Mouse (Mus musculus): ENCODE data around the gene Zbtb16. TPM values are rescaled to one million over a fixed set of nuclear protein-coding genes. Genes with fewer than 3 reads are reported as not detected.

The Zbtb16 gene
- polyA plus RNA-seq, 1 experiment from 2014 or later = 7.0 TPM

DNA sequence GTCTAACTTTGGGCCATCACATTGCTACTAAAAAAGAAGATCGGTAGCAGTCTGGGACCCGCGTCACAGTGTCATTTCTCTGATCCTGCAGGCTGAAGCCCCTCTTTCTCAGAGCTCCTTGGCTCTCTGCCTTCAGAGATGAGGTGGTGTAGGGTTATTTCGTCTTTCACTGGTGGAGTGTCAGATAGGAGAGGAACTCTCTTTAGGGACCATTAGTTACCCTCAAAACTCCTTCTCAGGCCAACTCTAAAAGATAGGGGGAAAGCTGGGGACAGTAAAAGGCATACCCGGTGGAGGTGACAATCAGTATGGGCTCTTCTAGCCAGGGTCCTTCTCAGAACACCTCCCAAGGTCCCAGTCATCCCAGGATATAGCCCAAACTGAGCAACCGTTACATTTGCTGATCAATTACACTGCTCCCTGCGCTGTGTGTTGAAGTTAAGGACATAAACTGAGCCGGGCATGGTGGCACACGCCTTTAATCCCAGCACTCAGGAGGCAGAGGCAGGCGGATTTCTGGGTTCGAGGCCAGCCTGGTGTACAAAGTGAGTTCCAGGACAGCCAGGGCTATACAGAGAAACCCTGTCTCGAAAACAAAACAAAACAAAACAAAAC is 21.0 kb downstream of the Zbtb16 start:
- no peak overlapping the region for H3K27ac ChIP-seq
- no peak overlapping the region for H3K9ac ChIP-seq
- no peaks in the 10 kb centered on the region for H3K36me3 ChIP-seq
- ATAC-seq (ENCODE audit: borderline replicate concordance, extremely low read depth, low FRiP score, low TSS enrichment) = no peak
- H3K9me3 ChIP-seq = no peaks in the 10 kb centered on the region
- 77% methylated on average over 12 of the region's 12 CpGs for WGBS
- no peaks in the 10 kb centered on the region; the same call in 1 of the 2 replicates for H3K27me3 ChIP-seq
- H3K4me1 ChIP-seq = peaks cover 10% of the 10 kb centered on the region; the same call in 1 of the 2 replicates
- H3K4me2 ChIP-seq = no peak overlapping the region
- H3K4me3 ChIP-seq = no peak overlapping the region

DNA sequence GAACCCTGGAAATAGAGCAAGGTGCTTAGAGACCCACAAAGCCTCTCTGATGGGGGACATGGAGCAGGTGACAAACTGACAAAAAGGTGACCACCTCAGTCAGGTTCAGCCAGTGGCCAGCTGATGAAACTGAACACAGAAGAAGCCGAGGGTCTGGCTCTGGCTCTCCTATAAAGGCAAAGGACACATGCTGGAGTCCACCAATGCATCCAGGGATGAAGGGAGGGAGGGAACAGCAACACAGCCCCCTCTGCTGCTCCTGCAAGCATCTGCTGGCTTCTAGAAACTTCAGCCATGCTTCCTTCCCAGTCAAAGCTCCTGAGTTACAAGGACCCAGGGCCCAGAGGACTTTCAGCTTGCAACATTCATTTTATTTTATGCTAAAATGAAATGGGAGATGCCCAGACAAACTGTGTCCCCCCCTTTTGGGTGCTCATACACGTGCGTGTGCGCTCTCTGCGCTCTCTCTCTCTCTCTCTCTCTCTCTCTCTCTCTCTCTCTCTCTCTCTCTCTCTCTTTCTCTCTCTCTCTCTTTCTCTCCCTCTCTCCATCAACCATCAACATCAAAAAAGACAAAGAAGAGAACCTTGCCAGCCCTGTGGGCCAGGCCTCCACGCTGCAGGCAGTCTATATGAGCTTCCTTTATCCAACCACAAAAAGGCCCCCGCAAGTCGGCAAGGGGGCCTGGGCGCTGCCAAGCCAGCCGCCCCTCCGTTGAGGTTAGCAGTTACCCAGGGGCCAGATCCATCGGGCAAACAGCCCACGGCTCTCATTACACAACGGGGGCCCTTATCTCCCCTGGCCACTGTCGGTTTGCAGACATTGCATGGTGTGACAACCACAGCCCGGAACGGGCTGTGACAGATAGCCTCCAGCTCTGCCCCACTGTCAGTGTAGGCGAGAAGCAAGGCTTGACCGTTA is 21.8 kb downstream of the Zbtb16 start:
- Histone ChIP-seq H3K9ac (no peak overlapping the region), H3K4me1 (peaks cover 10% of the 10 kb centered on the region; the same call in 1 of the 2 replicates), H3K4me2 (no peak overlapping the region), H3K27me3 (no peaks in the 10 kb centered on the region; the same call in 1 of the 2 replicates), H3K4me3 (no peak overlapping the region), H3K9me3 (no peaks in the 10 kb centered on the region), H3K27ac (no peak overlapping the region), H3K36me3 (no peaks in the 10 kb centered on the region)
- ATAC-seq (ENCODE audit: borderline replicate concordance, extremely low read depth, low FRiP score, low TSS enrichment) = peak; percentile 68; the same call in 1 of the 2 replicates
- 36% methylated on average over 19 of the region's 19 CpGs for WGBS

DNA sequence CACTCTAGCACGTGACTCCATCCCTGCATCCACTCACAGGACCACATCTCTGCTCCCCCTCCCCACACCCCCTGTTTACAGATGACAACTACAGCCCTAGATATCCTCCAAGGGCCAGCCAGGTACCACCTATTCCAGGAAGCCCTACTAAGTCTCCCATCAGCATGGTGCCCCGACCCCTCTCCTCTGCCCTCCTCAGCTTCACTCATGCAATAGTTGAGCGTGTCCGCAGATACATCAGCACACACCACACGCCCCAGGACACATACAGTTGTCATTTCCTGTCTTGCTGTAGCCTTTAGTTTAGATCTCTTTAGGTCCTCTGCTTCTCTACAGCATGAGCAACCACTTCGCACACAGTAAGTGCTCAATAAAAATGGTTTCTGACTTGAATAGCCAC is 23.7 kb downstream of the Zbtb16 start:
- Histone ChIP-seq H3K27ac (no peak overlapping the region), H3K4me2 (no peak overlapping the region), H3K4me3 (no peak overlapping the region), H3K27me3 (no peaks in the 10 kb centered on the region; the same call in 1 of the 2 replicates), H3K36me3 (no peaks in the 10 kb centered on the region), H3K9me3 (no peaks in the 10 kb centered on the region), H3K4me1 (peaks cover 10% of the 10 kb centered on the region; the same call in 1 of the 2 replicates), H3K9ac (no peak overlapping the region)
- WGBS = 81% methylated on average over 6 of the region's 6 CpGs
- ATAC-seq (ENCODE audit: borderline replicate concordance, extremely low read depth, low FRiP score, low TSS enrichment) = no peak

DNA sequence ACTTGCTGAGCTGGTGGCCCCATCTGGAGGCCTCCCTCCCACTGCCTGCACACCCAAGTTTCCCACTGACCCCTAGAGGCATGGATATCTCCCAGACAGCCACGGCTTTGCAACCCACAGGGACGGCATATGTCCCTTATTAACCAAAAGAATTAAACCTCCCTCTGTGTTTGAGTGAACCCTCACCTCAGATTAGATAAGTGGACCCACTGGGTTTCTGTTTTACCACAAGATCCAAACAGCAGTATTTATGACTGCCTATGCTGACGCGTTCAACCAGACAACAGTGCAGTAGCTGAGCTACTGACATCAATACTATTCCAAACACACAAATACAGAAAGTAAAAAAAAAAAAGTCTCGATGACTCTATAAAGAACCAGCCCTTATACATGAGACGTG is 29.4 kb downstream of the Zbtb16 start:
- 61% methylated on average over 6 of the region's 6 CpGs for WGBS

DNA sequence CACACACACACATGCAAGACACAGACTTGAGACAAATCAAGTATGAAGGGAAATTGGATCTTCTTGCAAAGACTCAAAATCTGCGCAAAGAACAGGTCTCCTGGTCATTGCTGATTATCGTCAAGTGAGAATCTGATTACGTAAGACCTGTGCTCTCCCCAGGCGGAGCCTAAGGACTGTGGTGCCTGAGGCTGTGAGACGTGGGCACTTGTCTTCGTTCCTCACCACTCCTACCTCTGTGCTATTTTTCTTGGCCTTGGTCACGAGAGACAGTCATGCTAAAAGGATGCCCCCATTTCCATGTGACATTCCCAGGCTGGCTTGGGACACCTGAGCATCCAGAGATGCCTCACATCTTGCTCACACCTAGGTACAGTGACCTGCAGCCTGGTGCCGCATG is 30.2 kb downstream of the Zbtb16 start:
- no peak overlapping the region for H3K27ac ChIP-seq
- H3K9me3 ChIP-seq = no peaks in the 10 kb centered on the region
- H3K4me2 ChIP-seq = no peak overlapping the region
- ATAC-seq (ENCODE audit: borderline replicate concordance, extremely low read depth, low FRiP score, low TSS enrichment) = no peak
- H3K36me3 ChIP-seq = no peaks in the 10 kb centered on the region
- H3K4me1 ChIP-seq = peaks cover 5% of the 10 kb centered on the region; the same call in 1 of the 2 replicates
- H3K4me3 ChIP-seq = no peak overlapping the region
- H3K27me3 ChIP-seq = no peaks in the 10 kb centered on the region
- WGBS = 69% methylated on average over 8 of the region's 8 CpGs
- H3K9ac ChIP-seq = no peak overlapping the region

More for the DNA sequence above, 29.4 kb downstream of the Zbtb16 start:
- Histone ChIP-seq H3K27me3 (no peaks in the 10 kb centered on the region; the same call in 1 of the 2 replicates), H3K27ac (no peak overlapping the region), H3K4me1 (peaks cover 5% of the 10 kb centered on the region; the same call in 1 of the 2 replicates), H3K4me2 (no peak overlapping the region), H3K4me3 (no peak overlapping the region), H3K9me3 (no peaks in the 10 kb centered on the region), H3K36me3 (no peaks in the 10 kb centered on the region), H3K9ac (no peak overlapping the region)
- ATAC-seq (ENCODE audit: borderline replicate concordance, extremely low read depth, low FRiP score, low TSS enrichment) = no peak

DNA sequence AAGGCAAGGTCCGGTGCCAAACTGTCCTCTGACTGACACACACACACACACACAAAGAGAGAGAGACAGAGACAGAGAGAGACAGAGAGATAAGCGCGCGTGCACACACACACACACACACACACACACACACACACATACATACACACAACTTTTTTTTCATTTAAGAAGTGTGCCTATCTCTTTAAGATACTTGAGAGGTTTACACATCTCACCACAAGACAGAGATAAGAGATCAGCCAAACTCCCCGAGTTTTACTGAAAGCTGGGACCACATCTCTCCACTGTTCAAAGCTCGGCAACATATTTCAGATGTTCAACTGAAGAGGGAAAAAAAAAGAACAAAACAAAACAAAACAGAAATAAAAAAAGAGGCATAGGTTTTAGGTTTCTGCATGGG is 31.5 kb downstream of the Zbtb16 start:
- Histone ChIP-seq H3K27me3 (no peaks in the 10 kb centered on the region), H3K9ac (no peak overlapping the region), H3K27ac (no peak overlapping the region), H3K9me3 (no peaks in the 10 kb centered on the region), H3K4me2 (no peak overlapping the region), H3K4me1 (peaks cover 5% of the 10 kb centered on the region; the same call in 1 of the 2 replicates), H3K4me3 (no peak overlapping the region), H3K36me3 (no peaks in the 10 kb centered on the region)
- no peak for ATAC-seq (ENCODE audit: borderline replicate concordance, extremely low read depth, low FRiP score, low TSS enrichment)
- WGBS = 47% methylated on average over 6 of the region's 6 CpGs

DNA sequence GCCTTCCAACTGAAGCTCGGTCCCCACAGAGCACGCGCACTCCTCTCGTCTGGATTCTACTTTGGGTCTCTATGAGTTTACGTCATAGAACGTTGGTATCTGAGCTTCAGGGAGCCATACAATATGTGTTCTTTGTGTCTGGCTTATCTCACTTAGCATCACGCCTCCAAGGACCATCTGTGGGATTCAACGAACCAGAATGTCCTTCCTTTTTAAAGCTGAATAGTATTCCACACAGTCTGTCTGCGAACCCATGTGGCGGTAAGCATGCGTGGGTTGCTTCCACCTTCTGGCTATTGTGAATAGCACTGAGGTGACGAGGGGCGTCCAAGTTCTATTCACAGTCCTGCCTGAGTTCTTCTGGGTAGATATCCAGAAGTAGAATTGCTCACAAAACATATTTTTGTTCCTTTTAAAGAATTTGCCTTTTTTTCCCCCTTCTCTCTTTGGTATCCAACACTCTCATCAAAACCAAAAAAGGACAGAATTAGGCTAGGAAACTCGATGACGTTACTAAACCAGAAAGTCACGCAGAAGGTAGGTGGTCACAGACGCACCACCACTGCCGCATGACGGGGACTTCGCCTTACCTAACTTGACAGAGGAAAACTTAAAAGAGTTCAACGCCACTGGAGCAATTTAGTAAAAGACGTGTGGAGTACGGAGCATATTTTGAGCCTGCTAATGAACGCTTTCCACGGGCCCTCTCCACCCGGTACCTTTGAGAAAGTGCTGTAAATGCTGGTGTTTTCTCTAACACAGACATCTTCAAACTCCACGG is 32.4 kb downstream of the Zbtb16 start:
- peaks cover 7% of the 10 kb centered on the region for H3K27me3 ChIP-seq
- no peak overlapping the region for H3K4me3 ChIP-seq
- H3K9me3 ChIP-seq = no peaks in the 10 kb centered on the region
- WGBS = 88% methylated on average over 27 of the region's 27 CpGs
- peaks cover 5% of the 10 kb centered on the region; the same call in 1 of the 2 replicates for H3K4me1 ChIP-seq
- no peak overlapping the region for H3K27ac ChIP-seq
- H3K9ac ChIP-seq = no peak overlapping the region
- H3K36me3 ChIP-seq = no peaks in the 10 kb centered on the region
- ATAC-seq (ENCODE audit: borderline replicate concordance, extremely low read depth, low FRiP score, low TSS enrichment) = no peak
- no peak overlapping the region for H3K4me2 ChIP-seq

DNA sequence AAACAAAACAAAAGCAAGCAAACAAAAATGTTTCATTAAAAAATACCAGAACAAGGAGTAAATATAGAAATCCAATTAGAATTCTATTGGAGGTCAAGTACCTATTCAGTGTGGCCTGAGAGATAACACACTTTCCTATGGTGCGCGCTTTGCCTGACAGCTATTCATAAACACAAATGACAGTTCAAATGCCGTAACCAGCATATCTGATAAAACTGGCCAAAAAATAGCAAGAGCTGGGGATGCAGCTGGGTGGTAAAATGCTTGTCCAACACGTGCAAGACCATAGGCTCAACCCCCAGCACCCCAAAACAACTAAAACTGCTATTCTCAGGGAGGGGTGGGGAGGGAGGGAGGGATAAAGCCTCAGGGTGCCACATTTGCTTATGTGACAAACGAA is 33.6 kb downstream of the Zbtb16 start:
- WGBS = 48% methylated on average over 5 of the region's 5 CpGs
- H3K4me2 ChIP-seq = no peak overlapping the region

DNA sequence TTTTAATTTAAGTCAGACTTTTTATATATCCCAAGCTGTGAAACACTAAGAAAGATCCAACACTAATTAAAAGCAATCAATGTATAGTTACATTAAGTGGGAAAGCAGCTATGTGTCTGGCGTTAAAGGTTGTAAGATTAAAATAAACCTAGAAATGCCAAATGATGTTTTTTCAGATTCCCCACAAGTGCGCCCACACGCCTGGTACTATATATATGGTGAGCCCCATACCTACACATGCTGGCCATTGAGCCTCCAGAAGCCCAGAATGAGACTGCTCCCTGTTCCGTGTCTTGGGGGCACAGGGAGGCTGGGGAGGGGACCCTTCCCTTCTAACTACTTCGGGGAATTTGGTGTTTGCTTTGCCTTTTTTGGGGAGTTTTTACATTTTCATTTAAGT is 34.7 kb downstream of the Zbtb16 start:
- no peak for ATAC-seq (ENCODE audit: borderline replicate concordance, extremely low read depth, low FRiP score, low TSS enrichment)
- H3K4me3 ChIP-seq = no peak overlapping the region
- H3K4me1 ChIP-seq = peaks cover 9% of the 10 kb centered on the region; the same call in 1 of the 2 replicates
- no peak overlapping the region for H3K4me2 ChIP-seq
- no peaks in the 10 kb centered on the region for H3K36me3 ChIP-seq
- no peaks in the 10 kb centered on the region for H3K9me3 ChIP-seq
- H3K27ac ChIP-seq = no peak overlapping the region
- H3K9ac ChIP-seq = no peak overlapping the region
- H3K27me3 ChIP-seq = peaks cover 21% of the 10 kb centered on the region
- 80% methylated on average over 5 of the region's 5 CpGs for WGBS

More for the DNA sequence above, 33.6 kb downstream of the Zbtb16 start:
- Histone ChIP-seq H3K27me3 (peaks cover 14% of the 10 kb centered on the region), H3K9me3 (no peaks in the 10 kb centered on the region), H3K27ac (no peak overlapping the region), H3K4me3 (no peak overlapping the region), H3K4me1 (peaks cover 5% of the 10 kb centered on the region; the same call in 1 of the 2 replicates), H3K36me3 (no peaks in the 10 kb centered on the region), H3K9ac (no peak overlapping the region)
- ATAC-seq (ENCODE audit: borderline replicate concordance, extremely low read depth, low FRiP score, low TSS enrichment) = no peak

DNA sequence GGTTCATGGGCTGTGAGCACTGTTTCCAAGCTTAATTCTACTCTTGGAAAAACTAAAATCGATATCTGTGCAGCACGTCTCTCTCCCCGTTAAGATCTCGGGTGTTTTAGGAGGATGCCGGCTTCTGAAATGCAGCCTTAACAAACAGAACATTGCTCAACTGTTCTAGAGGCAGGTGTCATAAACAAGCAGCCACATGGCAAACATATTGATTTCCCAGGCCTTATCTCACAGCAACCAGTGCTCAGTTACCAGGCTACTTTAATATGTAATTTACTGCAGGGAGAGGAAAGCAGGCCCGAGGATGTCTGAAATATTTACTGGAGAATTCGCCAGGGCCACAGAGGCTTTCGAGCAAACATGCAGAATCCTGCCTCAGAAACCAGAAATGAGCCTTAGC is 35.4 kb downstream of the Zbtb16 start:
- Histone ChIP-seq H3K9me3 (no peaks in the 10 kb centered on the region), H3K36me3 (no peaks in the 10 kb centered on the region), H3K4me1 (peaks cover 9% of the 10 kb centered on the region; the same call in 1 of the 2 replicates), H3K4me3 (no peak overlapping the region), H3K9ac (no peak overlapping the region), H3K27ac (no peak overlapping the region), H3K27me3 (peaks cover 23% of the 10 kb centered on the region), H3K4me2 (no peak overlapping the region)
- WGBS = 63% methylated on average over 8 of the region's 8 CpGs
- ATAC-seq (ENCODE audit: borderline replicate concordance, extremely low read depth, low FRiP score, low TSS enrichment) = no peak

DNA sequence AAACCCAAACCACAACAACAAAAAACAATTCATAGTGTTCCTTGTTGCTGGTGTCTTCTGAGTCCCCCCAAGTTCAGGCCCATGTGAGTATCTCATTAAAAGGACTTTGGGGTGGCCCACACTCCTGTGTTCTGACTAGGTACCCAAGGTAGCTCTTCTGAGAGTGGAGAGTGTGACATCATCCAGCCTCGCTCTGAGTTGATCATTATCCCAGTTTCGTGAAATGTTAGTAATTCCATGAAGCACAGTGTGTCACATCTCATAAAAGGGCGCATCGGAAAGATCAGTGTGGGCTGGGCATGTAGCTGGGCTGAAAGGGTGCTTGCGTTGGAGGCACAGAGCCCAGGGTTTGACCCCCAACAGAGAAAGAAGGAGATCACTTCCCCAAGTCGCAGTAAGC is 38.0 kb downstream of the Zbtb16 start:
- no peak overlapping the region for H3K4me3 ChIP-seq
- no peak overlapping the region for H3K27ac ChIP-seq
- no peaks in the 10 kb centered on the region for H3K9me3 ChIP-seq
- peaks cover 16% of the 10 kb centered on the region for H3K4me1 ChIP-seq
- H3K27me3 ChIP-seq = peaks cover 23% of the 10 kb centered on the region
- no peaks in the 10 kb centered on the region for H3K36me3 ChIP-seq
- no peak for ATAC-seq (ENCODE audit: borderline replicate concordance, extremely low read depth, low FRiP score, low TSS enrichment)
- no peak overlapping the region for H3K9ac ChIP-seq
- H3K4me2 ChIP-seq = no peak overlapping the region
- 79% methylated on average over 6 of the region's 6 CpGs for WGBS
